Mouse (Mus musculus): ENCODE measurements around the gene Fads3.

Gene Fads3

DNA sequence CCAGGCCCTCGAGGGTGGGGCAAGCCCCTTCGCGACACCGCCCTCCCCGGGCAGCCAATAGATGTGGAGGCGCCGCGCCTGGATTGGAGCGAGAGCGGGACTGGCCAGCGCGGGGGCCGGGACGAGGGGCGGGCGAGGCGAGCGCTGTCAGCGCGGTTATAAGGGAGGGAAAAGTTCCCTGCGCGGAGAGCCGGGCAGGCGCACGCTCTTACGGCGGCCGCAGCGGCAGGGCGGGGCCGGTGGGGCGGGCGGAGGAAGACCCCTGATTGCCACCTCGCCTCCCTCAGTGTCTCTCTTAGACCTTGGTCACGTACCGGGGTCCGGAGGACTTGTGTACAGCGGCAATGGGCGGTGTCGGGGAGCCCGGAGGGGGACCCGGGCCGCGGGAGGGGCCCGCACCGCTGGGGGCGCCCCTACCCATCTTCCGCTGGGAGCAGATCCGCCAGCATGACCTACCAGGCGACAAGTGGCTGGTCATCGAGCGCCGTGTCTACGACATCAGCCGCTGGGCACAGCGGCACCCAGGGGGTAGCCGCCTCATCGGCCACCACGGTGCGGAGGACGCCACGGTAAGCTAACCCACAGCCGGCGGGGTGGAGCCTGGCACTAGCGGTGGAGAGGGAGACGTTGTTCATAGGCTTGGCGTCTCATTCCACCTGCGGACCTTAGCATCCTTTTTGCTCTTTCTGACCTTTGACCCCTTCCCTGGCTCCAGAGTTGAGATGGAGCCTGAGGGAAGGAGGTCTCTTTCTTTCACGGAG is at the start of gene Fads3:
Gene Fads3, plus strand, starts transcription at position 182 of the 761 bp plus-strand sequence.
- DNase-seq: peak; percentile 88 to 91

DNA sequence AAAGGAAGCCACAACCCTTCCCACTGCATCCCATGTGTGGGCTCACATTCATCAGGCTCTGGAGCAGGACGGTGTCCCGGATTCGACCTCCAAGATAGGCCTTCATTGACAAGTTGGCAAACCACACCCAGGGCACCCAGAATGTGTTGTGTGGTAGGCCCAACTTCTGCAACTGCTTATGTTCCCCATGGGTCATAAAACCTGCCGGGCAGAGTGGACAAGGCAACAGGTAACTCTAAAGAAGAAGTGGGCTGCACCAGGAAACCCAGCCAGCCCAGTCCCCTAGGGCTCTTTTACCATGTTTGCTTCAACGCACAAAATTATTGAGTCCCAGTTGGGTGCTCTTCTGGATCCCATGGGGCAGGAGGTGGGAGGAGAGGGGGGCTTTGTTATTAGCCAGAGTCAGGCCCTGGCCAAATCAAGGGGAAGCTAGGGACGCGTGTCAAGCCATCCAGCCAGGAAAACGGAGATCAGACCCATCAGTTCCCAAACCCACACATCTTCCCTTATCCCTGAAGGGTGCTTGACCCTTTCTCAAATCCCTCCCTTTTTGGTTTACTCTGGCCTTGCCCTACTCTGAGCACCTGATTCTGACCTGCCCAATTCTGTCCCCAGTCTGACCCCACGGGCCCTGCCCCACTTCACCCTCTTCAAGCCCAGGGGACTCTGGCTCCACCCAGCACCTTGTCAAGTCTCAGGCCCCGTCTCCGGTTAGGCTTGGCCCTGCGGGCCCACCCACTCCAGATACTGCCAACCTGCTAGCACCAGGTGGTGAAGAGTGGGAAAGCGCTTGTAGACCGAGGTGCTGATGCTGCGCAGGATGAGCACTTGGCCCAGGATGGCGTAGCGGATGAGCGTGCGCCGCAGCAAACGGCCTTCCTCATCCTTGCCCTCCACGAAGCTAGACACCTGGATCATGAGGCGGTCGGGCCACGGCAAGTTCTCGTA is 49.1 kb upstream of the Fads3 start:
- DNase-seq: no peak

DNA sequence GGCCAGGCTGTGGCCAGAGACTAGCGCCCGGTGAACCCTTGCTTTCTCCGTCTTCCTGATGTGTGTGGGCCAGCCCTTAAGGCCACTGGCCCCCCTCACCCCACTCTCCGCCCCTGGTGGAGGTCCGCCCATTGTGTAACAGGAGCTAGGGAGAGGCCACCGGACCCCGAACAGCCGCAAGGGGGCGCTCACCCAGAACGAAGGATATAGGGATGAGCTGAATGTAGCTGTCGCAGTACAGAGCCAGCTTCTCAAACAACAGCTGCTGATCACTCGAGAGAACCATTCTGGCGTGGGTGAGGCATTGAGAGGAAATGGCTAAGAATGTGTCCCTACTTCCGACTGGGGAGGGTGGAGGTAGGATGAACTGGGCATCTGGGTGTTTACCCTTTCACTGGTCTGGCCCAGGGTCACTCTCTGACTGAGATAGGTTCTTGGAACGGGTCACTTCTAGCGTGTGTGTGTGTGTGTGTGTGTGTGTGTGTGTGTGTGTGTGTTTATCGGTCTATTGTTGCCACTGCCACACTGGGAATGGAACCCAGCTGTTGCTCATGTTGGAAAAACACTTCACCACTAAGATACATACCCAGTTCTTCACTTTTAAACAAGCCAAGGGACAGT is 48.2 kb upstream of the Fads3 start:
- peak; percentile 90 to 95 for DNase-seq

DNA sequence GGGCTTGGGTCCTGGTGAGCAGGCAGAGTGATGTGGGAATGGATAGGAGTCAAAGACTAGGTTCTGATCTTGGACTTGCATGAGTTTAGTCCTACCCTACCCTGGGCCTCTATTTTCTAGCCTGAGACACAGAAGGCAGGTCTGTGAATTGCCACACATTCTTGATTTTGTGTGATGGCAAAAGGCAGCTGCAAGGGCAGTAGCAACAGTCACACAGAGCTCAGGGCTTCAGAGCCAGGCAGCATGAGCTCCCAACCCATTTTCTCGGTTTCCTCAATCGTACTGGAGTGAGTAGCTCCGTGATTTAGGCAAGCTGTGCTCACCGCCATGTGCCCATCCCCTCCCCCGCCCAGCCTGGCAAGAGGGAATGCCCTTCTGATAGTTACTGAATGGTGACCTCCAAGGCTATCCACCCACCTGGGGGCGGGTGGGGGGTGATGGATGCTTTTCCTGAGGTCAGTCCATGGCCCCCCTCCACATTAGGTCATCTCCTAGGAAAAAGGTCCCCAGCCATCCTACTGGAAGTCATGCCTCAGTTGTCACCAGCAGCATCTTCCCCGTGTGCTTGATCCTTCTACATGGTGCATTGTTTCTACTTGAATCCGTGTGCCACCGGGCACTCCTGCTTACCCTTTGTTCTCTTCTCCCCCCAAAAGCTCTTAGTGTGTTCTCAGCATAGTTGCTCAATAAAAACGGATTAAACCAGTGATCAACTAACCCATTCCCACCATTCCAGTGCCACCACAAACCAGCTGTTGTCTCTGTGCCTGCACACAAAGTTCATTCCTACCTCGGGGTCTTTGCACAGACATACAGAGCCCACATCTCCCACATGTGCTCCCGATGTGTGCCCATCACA is 43.9 kb upstream of the Fads3 start:
- DNase-seq: no peak

DNA sequence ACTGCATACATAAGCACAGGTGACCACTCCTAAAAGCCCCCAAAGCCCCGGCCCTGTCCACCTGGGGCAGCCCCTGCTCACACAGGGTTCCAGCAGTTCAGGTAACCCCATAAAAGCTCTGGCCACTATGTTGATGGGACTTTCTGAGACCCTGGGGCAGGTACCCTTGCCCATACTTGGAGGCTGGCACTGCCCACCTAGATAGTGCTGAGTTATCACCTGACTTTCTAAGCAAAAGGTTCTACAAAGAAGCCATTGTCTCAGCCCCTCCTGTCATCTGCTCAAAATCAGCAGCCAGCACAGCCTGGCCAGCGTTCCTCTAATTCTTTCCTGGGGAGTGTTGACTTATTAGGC is 43.3 kb upstream of the Fads3 start:
- DNase-seq: no peak

DNA sequence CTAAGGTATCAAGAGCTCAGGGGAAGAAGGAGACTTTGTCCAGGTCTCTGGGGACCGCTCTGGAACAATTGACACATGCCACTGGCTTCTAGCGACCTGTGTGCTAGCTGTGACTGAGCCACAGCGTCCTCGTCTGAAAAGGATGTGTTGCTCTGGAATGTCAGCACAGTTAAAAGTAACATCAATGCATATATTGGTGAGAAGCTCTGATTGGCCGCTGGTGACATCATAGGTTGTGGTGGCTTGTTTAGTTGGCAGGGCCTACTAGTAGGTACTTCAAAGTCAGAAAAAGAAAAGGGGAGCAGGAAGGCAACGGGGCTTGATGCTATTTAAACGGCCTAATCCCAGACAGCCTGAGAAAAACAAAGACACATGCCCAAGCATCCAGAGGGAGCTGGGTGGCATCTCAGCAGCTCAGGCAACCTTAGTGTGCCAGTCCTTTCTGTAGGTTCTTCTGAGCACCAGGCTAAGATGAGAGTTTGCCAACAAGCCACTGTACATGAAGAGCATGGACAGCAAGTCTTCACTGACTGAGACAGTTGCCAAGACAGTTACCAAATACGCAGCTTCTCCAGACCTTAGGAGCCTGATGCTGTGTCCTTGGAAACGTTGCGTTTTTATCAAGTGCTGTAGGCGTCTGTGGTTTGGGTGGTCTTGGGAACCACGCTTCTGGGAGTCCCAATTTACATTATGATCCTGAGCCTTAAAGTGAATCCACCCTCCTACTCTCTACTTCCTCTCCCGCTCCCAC is 42.5 kb upstream of the Fads3 start:
- DNase-seq: no peak

DNA sequence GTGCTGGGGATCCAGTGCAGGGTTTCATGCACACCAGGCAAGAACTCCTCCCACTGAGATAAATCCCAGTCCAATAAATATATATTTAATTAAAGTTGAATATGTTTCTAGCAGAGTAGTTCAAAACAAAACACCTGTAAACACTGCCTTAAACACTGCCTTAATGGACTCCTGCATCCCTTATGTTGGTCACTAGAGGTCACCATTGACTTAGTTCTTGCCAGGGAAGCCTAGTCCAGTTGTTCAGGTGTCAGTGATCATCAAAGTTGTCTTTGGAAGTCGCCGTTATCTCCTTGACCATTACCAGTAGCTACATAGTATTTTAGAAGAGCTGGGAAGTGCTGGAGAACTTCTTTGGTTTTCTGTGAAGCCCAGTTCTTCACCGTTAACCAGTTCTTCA is 41.0 kb upstream of the Fads3 start:
- peak in 1 of 2 experiments; percentile 61 for DNase-seq

DNA sequence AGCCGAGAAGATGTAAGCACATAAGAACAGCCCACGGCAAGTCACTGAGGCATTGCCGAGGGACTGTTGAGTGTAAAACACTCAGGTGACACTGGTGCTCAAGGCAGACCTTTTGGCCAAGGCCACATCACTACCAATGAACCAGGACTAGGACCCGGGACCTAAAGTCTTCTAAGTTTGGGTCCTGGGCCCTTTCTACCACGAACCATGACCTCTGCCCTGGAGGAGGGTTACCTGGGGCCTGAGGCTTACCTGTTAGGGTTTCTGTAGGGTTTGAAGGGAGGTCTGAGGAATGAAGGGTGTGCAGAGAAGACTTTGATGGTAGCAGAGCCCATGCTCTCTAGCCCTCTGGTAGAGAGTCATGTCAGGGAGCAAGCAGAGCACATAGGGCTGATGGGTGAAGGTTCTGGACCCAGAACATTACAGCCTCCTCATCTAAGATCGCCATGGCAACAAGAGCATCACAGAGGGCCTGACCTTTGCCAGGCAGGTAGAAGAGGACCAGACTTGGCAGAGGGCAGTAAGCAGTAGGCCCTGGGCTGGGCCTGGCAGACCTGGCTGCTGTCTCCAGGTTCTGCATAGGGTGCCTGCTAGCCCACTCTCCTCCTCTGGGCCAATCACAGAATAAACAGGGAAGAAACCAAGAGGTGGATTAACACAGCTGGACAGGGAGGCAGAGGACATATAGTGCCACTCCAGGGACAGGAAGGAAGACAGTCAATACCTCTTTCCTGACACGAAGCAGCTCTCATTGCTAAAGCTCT is 40.0 kb upstream of the Fads3 start, which contains the start of the genes Best1 and Rab3il1:
Gene Best1, minus strand, starts transcription at position 428 of the 764 bp plus-strand sequence.
Gene Rab3il1, plus strand, starts transcription at position 464 of the 764 bp plus-strand sequence.
- DNase-seq: no peak

DNA sequence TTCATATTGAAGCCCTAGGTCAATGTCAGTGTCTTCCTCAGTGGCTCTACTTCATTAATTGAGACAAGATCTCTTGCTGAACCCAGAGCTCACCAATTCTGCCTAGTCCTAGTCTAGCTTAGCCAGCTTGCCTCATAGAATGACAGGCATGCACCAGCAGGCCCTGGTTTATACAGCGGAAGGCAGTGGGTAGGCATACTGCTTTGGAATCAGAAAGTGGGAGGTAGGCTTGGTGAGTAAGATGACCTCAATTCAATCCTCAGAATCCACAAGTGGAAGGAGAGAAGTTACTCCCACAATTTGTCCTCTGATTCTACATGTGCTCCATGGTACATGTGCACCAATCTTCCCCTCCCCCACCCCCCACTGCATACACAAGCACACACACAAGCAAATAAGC is 37.7 kb upstream of the Fads3 start:
- DNase-seq: no peak

DNA sequence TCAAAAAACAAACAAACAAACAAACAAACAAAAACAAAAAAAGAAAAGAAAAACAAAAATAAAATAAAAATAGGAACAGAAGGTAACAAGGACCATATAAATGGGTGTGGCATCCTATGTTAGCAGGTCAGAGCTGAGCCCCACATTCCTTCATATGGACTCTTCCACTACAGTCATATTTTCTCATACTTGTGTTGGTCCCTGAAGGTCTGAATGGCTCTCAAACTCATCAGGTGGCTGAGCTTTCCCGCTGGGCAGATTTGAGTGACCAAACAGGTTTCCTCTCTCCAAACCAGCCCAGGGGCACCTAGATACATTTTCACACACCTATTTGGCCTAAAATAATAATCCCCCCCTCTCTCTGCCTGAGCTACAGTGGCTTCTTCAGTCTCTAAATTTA is 30.0 kb upstream of the Fads3 start:
- no peak for DNase-seq

DNA sequence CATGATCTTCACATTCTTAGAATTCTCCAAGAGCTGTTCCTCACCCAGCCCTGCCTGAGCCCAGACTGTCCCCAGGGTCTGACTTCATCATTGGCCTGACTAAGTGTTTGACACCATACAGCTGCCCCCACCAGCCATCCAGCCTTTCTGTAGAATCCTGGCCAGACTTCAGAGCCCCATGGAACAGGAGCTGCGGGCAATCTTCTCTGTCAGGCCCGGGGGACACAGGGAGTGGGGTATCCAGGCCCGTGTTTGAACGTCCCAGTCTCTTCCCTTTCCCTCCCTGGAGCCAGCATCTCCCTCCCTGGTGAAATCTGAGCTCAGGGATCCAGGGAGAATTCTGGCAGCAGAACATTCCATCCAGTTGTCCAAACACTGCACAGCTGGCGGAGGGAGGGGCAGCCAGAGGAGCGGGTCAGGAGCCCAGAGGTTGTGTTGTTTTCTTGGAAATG is 28.5 kb upstream of the Fads3 start:
- peak in 1 of 2 experiments; percentile 56 for DNase-seq

DNA sequence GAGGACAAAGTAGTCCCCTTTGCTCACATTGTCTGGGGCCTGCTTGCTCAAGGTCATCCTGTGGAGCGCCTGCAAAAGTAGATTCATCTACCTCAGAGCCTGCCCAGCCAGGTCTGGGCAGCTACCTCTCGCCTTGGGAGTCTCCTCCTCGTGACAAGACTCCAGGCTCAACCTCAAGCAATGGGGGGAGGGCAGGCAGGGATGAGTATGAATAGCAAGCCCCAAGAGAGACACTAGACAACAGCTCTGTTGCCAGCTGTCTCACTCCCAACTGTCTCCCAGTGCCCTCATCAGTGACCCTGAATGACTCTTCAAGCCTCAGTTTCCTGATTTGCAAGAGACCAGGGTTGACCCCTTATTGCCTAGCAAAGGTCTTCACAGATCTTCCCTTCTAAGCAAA is 28.0 kb upstream of the Fads3 start:
- DNase-seq: no peak

DNA sequence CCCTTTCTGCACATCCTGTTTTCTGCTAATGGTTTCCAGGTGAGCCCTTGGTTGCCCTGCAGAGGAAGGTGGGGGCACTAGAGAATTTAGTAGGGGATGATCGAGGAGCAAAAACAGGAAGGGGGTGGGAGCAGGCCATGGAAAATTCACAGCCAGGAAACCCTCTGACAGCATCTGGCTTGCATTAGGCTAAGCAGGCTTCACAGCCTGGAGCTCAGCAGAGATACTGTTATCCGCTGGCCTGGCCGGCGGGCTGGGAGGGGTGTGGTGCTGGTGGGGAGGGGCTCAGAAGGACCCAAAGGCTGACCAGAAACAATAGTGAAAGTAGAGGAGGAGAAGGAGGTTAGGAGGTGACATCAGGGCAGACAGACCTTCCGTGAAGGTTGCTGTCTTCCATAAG is 27.5 kb upstream of the Fads3 start:
- no peak for DNase-seq

DNA sequence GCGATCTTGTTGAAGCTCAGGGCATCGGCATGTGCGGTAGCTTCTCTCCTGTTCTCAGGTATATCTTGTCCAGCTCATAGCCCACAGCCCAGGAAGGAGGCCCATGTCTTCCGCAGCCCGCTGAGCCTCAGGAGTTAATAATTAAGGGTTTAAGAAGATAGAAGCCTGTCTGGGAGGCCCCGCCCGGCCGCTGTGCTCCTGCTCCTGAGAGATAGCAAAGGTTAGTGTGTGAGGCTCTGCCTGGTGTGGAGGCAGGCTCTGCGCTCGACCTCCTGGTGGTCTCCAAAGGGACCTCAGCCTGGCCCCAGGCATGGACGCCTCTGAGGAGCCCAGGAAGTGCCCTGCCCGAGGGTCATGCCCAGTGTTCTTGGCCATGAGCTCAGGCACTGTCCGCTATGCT is 26.5 kb upstream of the Fads3 start:
- DNase-seq: peak; percentile 72 to 79

DNA sequence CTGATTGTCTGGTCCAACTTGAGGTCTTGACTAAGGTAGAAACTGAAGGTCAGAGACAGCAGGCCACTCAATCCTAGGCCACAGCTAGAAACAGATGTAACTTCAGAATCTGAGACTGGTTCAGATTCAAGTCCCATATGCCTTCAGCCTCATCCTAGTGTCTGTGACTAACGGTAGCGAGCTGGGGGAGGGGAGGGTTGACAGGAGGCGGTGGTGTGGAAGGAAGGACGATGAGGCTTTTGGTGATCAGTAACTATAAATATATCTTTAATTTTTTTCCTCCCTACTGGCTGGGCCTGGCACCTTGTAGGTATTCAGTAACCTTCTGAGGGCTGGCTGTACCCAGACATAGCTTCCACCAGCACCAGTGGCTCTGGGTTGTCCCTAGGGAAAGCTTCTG is 25.9 kb upstream of the Fads3 start:
- DNase-seq: no peak

DNA sequence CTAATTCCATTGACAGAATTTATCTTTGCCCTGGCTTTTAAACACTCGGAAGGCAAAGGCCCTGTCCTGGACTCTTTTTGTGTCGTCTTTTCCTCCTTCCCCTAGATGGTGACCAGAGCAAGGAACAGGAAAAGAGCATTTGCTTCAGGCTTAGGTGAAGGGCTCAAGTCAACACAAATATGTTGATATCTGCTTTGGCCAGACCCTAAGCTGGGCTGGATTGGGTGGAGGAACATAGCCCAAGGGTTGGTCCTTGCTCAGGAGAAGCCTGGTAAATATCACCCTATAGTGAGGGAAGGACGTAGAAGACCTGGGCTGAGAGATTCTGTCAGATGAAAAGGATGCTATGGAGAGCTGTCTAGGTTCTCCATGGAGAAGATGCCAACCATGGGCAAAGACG is 25.2 kb upstream of the Fads3 start:
- no peak for DNase-seq

DNA sequence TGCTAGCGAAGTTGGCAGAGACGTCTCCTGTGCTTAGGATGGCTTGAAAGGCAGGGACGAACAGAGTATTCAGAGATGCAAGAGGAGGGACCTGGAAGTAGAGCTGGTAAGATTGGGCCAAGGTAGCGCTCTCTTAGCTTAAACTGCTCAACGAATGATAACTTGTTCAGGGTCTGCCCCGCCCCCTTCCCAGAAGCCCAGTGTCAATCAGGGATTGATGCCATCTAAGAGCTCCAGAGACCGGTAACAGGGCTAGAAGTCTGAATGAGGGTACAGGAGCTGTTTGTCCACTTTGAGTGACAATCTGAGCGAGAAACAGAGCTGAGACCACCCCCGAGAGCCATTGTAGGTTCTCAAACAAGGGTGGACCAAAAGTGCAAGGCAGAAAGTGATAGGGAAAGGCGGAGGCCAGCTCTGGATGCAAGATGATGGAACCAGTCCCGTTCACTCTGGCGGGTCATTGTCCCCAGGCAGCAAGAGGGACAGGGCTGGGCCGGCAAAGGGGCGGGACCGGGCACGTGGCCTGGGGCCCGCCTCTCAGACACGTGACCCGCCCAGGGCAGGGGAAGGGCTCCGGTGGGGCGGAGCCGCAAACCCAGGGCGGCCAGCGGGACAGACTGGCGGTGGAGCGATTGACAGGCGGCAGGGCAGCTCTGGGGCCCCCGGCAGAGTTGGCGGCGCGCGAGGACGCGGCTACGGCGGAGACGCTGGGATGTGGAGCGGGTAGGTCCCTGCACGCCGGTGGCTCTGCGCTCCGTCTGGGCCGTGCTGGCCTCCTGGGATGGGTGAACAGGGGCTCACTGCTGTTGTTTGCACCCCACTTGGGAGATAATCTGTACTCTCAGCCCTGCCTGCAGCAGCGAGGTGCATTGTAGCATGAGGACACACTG is 23.5 kb upstream of the Fads3 start:
- peak; percentile 94 to 96 for DNase-seq

DNA sequence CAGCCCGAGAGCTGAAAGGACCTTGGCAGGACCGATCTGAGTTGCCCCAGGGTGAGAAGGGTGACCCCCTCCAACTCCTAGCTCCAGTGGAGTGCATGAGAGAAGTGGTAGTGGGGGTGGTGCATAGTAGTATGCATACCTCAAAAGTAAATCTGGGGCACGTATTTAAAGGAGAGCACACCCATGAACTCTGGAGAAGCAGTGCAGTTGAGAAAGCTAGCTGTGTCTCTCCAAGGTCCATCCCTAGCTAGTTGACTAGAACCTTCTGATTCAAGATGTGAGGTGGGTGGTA is 22.9 kb upstream of the Fads3 start:
- no peak for DNase-seq

DNA sequence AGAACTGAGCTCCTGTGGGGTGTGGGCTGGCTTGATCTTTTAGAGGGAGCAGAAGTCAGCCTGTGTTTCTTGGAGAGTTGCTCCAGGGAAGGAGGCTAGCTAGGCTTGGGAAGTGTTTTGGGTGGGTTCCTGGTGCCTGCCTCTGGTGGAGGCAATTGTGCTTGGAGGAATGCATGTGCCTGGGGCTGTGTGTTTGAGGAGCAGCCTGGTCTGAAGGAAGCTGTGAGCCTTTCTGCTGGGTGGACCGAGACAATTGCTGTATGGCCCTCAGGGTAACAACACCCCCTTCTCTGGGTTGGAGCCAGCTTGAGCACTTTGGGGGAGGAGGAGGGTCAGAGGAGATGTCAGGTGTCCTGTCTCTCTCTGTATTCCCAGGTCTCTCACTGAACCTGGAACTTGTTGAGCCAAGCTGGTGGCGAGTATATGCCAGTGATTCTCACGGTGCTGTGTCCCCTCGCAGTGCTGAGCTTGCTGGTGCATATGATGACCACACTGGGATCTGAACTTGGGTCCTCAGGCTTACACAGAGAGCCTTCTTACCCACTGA is 22.1 kb upstream of the Fads3 start:
- DNase-seq: no peak

DNA sequence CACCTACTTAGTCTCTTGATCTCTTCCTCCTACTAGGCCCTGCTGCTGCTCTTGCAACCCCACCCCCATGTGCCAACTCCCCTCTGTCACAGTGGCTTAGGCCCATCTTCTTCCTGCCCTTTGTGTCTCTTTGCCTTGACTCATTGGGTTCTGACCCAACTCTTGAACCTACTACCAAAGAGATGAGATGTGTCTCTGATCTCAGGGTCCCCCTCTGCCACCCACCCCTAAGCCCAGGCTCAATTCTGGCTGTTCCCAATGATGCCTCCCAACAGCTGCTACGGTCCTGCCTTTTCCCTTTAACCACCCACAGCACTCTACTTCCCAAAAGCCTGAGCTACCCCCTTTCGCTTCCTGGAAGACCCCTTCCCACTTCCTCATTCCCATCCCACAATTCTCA is 19.4 kb upstream of the Fads3 start:
- DNase-seq: no peak

Data from kidney, postnatal 36 days (tissue).